Mouse (Mus musculus) left cerebral cortex, postnatal 25 days (tissue): Measurements from ENCODE around the gene Exosc8. TPM values are rescaled to one million over a fixed set of nuclear protein-coding genes. Genes with fewer than 3 reads are reported as not detected.

ENCODE experiments used
- DNase-seq, 2 experiments: peaks; one replicate each; pipeline ENCODE4 v3.0.0; 2022; ENCODE audit warnings: low spot score in 2 of 2, mixed read lengths in 1 of 2
- intact Hi-C: fragments of 180-260 bp; cut with DNase I; formaldehyde crosslinking; loops from one replicate; pipeline ENCODE4 v1.15.1; 2025
- total RNA-seq, 2 experiments: library from RNA; stranded (reverse); gene quantifications; 2 replicates each; pipeline ENCODE4 v1.2.3; 2021

Exosc8 gene
- total RNA-seq, 2 experiments from 2014 or later: 23.4 to 23.8 TPM

DNA sequence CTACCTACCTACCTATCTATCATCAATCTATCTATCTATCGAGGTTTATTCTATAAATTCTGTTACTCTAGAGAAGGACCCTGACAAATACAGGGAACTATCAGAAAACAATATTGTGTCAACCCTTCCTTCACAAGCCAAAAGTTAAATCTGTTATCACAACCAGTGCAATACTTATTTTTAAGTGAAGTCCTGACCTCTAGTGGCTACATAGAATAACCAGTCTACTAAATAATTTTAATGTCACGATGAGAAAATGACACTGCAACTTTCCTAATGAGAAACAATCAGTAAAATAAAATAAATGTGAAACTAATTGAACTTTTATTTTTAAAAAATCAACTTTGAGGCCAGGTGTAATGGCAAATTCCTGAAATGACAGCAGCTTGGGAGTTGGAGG is 46.1 kb downstream of the Exosc8 start:
- intact Hi-C loops: loop anchor here (2.0 to 10.0 kb wide), 2 partner anchors 336 to 1164 kb away; no protein-coding TSS in a partner anchor
- no peak for DNase-seq

DNA sequence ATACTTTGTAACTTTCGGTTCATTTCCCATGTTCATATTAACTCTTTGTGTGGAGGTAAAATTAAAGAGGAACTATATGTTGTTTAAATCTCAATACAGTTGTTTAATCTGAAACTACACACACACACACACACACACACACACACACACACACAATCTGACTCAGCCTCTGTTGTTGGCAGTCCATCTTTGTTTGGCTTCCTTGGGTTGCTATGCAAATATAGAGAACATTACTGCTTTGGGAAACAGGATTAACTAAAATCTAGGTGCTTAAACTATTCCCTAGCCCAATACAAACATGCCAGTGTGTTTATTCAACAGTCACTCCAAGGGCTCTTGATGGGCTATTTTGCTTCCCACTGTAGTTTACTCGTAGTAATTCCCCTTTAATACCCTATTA is 47.9 kb downstream of the Exosc8 start:
- intact Hi-C loops: loop anchor here (10.0 kb wide), 1 partner anchor 1162 kb away; no protein-coding TSS in a partner anchor
- no peak for DNase-seq

DNA sequence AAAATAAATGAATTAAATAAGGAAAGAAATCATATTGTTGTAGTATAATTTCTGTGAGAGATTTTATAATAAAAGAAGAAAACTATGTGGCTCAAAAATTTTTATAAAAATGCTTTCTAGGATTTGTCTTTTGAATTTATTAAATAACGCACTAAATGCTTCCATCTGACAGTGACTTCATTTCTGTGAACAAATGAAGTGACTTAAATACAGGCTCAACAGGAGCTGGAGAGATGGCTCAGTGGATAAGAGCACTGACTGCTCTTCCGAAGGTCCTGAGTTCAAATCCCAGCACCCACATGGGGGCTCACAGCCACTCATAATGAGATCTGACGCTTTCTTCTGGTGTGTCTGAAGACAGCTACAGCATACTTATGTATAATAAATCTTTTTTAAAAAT is 50.0 kb downstream of the Exosc8 start:
- DNase-seq: no peak
- intact Hi-C loops: loop anchor here (10.0 kb wide), 1 partner anchor 1160 kb away; no protein-coding TSS in a partner anchor

DNA sequence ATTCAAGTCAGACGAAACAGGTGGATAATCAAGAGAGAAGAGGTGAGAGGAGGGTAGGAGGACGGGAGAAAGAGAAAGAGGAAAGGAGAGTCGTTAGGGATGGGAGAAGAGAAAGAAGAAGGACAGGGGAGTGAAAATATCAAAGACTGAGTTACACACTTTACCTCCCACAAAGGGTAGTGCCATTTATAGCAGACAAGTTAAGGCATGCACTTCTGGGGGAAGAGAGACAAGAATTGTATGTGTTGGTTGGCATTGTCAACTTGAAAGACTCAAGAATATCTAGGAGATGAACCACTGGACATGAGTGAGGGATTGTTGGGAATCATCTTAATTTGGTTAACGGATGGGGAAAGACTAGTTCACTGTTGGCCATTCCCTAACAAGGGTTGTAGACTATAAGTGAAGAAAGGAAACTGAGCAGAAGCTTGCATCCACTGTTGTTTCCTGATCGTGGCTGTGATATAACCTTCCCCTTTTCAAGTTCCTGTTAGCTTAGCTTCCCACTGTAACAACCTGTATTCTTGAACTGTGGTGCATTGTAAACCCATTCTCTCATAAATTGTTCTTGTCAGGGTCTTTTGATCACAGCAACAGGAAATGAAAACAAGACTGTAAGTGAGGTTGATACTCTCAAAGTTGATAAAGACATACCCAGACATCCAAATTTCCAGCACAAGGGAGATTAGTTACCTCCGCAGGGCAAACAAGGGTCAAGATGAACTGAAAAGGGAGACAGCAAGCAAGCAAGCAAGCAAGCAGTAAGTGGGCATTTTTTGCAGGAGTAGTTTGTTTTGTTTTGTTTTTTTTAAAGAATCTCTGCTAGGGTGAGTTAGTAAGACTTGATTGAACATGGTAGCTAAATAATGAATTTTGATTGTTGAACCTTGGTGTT is 53.6 kb downstream of the Exosc8 start:
- no peak for DNase-seq
- intact Hi-C loops: loop anchor here (10.0 kb wide), 1 partner anchor 1157 kb away; no protein-coding TSS in a partner anchor

Other genes starting within 250 kb of the Exosc8 start
- gene Supt20, start 42.6 kb downstream of the Exosc8 start, total RNA-seq: 10 to 100 TPM; 41.6 to 42.3 TPM
- gene Gm21958, start 21.0 kb downstream of the Exosc8 start, total RNA-seq: not detected
- 10 to 100 TPM; 17.3 to 19.2 TPM for gene Alg5, start 146 bp upstream of the Exosc8 start, total RNA-seq
- 1 to 10 TPM; 6.4 to 8.0 TPM for gene Smad9, start 20.2 kb upstream of the Exosc8 start, total RNA-seq
- 10 to 100 TPM; 47.5 to 58.9 TPM for gene Rfxap, start 72.4 kb upstream of the Exosc8 start, total RNA-seq
- gene Sertm1, start 180.5 kb upstream of the Exosc8 start, total RNA-seq: 10 to 100 TPM; 31.5 to 32.0 TPM